ENCODE assay signal across 23 mouse cellular contexts in genomic region chr19:29797371-29797770, GRCm38 (mm10).
"Had no signal": no experiment of that assay in that cellular context is flagged by ENCODE, and none has a peak within 500 bp of the region (broad histone marks: within the 10 kb centered on the region; RNA-seq: fewer than 3 reads in every experiment).

No protein-coding gene starts in this region.

- H3K9ac ChIP-seq: heart, embryonic 12.5 days; hindbrain, embryonic 12.5 days; hindbrain, embryonic 14.5 days; limb, embryonic 12.5 days had no signal

- H3K4me1 ChIP-seq: heart, embryonic 10.5 days; hindbrain, embryonic 10.5 days; hindbrain, embryonic 12.5 days; limb, embryonic 10.5 days; limb, embryonic 12.5 days had no signal

- H3K27me3 ChIP-seq: heart, embryonic 12.5 days; hindbrain, embryonic 12.5 days; limb, embryonic 12.5 days had no signal

- H3K4me3 ChIP-seq: gastrocnemius, adult 2 months; heart, embryonic 10.5 days; heart, embryonic 12.5 days; hindbrain, embryonic 10.5 days; hindbrain, embryonic 12.5 days; layer of hippocampus, adult 2 months; left cerebral cortex, adult 2 months; limb, embryonic 10.5 days; limb, embryonic 12.5 days had no signal

- H3K27ac ChIP-seq: gastrocnemius, adult 2 months; heart, embryonic 10.5 days; hindbrain, embryonic 10.5 days; hindbrain, embryonic 12.5 days; hindbrain, embryonic 14.5 days; layer of hippocampus, adult 2 months; left cerebral cortex, adult 2 months; limb, embryonic 10.5 days; limb, embryonic 12.5 days had no signal

- ATAC-seq: hindbrain, embryonic 16.5 days; inflammation-experienced regulatory T-cells, adult 6 months; intestine, postnatal 0 days had no signal

- H3K9me3 ChIP-seq: heart, embryonic 10.5 days; heart, embryonic 12.5 days; hindbrain, embryonic 10.5 days; hindbrain, embryonic 12.5 days; limb, embryonic 10.5 days; limb, embryonic 12.5 days had no signal

- H3K4me2 ChIP-seq: heart, embryonic 12.5 days; hindbrain, embryonic 12.5 days; hindbrain, embryonic 14.5 days; limb, embryonic 12.5 days had no signal

- DNase-seq: gastrocnemius, adult 2 months; gastrocnemius, postnatal 10 days; gastrocnemius, postnatal 25 days; heart, adult 18-20 months; heart, postnatal 10 days; heart, postnatal 4 days; kidney, adult 18-20 months; kidney, adult 8-10 months; kidney, postnatal 10 days; kidney, postnatal 25 days; kidney, postnatal 4 days had no signal

- H3K36me3 ChIP-seq: heart, embryonic 10.5 days; heart, embryonic 12.5 days; limb, embryonic 12.5 days had no signal
